Mouse (Mus musculus) MEL (cell line): ENCODE measurements at regions not wholly inside any gene's neighbourhood (a gene's known extent, or its start where the extent isn't known, plus 50 kb on each side); places are given as distances from the start of the nearest gene placed in this dataset.

ENCODE experiments used
- EP300 ChIP-seq, 2 experiments: IDR thresholded peaks; 2 replicates each; pipeline ENCODE4 v1.6.1; 2011; ENCODE audit warnings: improper control_type of control experiment in 2 of 2, low read length in 2 of 2, low read depth in 1 of 2, mild to moderate bottlenecking in 1 of 2
- POLR2A ChIP-seq, 2 experiments: IDR thresholded peaks; 2 replicates each; pipeline ENCODE4 v1.6.1; 2011 to 2012; ENCODE audit warnings: low read length in 2 of 2, mild to moderate bottlenecking in 2 of 2, control low read depth in 1 of 2, improper control_type of control experiment in 1 of 2, low read depth in 1 of 2, moderate library complexity in 1 of 2; ENCODE audit not compliant: control insufficient read depth in 1 of 2, insufficient read depth in 1 of 2, poor library complexity in 1 of 2
- UBTF ChIP-seq: IDR thresholded peaks from 2 replicates; pipeline ENCODE4 v1.6.1; 2012; ENCODE audit warnings: low read depth, mild to moderate bottlenecking, inconsistent platforms, low read length, improper control_type of control experiment, moderate library complexity, borderline replicate concordance; ENCODE audit not compliant: insufficient read depth
- USF2 ChIP-seq, 2 experiments: IDR thresholded peaks; 2 replicates each; pipeline ENCODE4 v1.6.1; 2011 to 2012; ENCODE audit warnings: improper control_type of control experiment in 2 of 2, low read length in 2 of 2, borderline replicate concordance in 1 of 2, inconsistent platforms in 1 of 2, low read depth in 1 of 2, mild to moderate bottlenecking in 1 of 2; ENCODE audit not compliant: insufficient read depth in 1 of 2

DNA sequence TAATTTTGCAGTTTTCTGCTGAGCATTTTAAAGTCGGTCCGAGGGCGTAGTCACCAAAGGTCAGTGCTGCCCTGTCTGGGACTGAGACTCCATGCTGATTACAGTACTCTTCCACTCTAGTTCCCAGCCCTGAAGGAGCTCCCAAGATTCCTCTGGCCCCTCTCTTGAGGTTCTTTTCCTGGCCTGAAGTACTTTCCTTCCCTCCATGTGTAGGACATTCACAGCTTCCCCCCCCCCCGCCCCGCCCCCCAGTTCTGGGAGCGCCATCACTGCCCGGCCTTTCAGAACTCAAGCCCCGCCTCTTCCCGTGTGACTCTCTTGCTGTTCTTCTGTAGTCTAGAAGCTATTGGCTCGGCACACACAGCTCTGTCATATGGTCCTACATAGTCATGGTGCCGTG is 271.5 kb downstream of the Matn1 start:
- no peak for TF ChIP-seq POLR2A (IDR thresholded peaks at IDR 0.05; ENCODE audit: control insufficient read depth in 1 of 2, insufficient read depth in 1 of 2, low read depth in 1 of 2, low read length in 2 of 2, poor library complexity in 1 of 2)
- TF ChIP-seq USF2 (IDR thresholded peaks at IDR 0.05; ENCODE audit: borderline replicate concordance in 1 of 2, insufficient read depth in 1 of 2, low read depth in 1 of 2, low read length in 2 of 2) = no peak
- TF ChIP-seq EP300 (IDR thresholded peaks at IDR 0.05; ENCODE audit: low read depth in 1 of 2, low read length in 2 of 2) = no peak
- no peak for TF ChIP-seq UBTF
